18 mouse cellular contexts compared by ENCODE assay signal in genomic region chr2:131945225-131945624, GRCm38 (mm10). TPM values are rescaled to one million over a fixed set of nuclear protein-coding genes. Genes with fewer than 3 reads are reported as not detected.
A peak's percentile ranks its signal among the peaks of the same experiment; 100 is the strongest.
DNase-seq lines count a peak whose midpoint lies in the region; ATAC-seq and TF ChIP-seq lines count a peak whose summit lies in the region.
"Had no signal": no experiment of that assay in that cellular context is flagged by ENCODE, and none has a peak within 500 bp of the region (broad histone marks: within the 10 kb centered on the region; RNA-seq: fewer than 3 reads in every experiment).

No protein-coding gene starts in this region.

- H3K4me3 ChIP-seq in kidney, embryonic 15.5 days (replicated peaks), result no peak overlapping the region
- no peak overlapping the region for H3K4me3 ChIP-seq in midbrain, embryonic 11.5 days (ENCODE audit: low read depth, low read length)
- no peak overlapping the region for H3K4me3 ChIP-seq in midbrain, postnatal 0 days (ENCODE audit: low read depth, low read length)
- no peak overlapping the region for H3K4me3 ChIP-seq in forebrain, embryonic 10.5 days
- H3K4me3 ChIP-seq: embryonic facial prominence, embryonic 13.5 days; forebrain, embryonic 15.5 days; intestine, embryonic 15.5 days; liver, embryonic 13.5 days had no signal

- no peak overlapping the region for H3K9ac ChIP-seq in kidney, embryonic 15.5 days
- no peak overlapping the region for H3K9ac ChIP-seq in midbrain, embryonic 11.5 days (ENCODE audit: low read length)
- no peak overlapping the region for H3K9ac ChIP-seq in midbrain, postnatal 0 days (replicated peaks; ENCODE audit: low read length, poor library complexity, severe bottlenecking)
- H3K9ac ChIP-seq: embryonic facial prominence, embryonic 13.5 days; forebrain, embryonic 15.5 days; intestine, embryonic 15.5 days; liver, embryonic 13.5 days had no signal

- no peak overlapping the region for H3K27ac ChIP-seq in kidney, embryonic 15.5 days
- H3K27ac ChIP-seq in midbrain, embryonic 11.5 days (ENCODE audit: low read depth, low read length), result no peak overlapping the region
- no peak overlapping the region for H3K27ac ChIP-seq in midbrain, postnatal 0 days (ENCODE audit: low read depth, low read length)
- no peak overlapping the region for H3K27ac ChIP-seq in forebrain, embryonic 10.5 days
- H3K27ac ChIP-seq: embryonic facial prominence, embryonic 13.5 days; forebrain, embryonic 15.5 days; intestine, embryonic 15.5 days; liver, embryonic 13.5 days had no signal

- no peaks in the 10 kb centered on the region for H3K36me3 ChIP-seq in kidney, embryonic 15.5 days
- no peaks in the 10 kb centered on the region for H3K36me3 ChIP-seq in midbrain, embryonic 11.5 days (ENCODE audit: control insufficient read depth, insufficient read depth, low read length)
- H3K36me3 ChIP-seq in midbrain, postnatal 0 days (ENCODE audit: insufficient read depth, low read length), result no peaks in the 10 kb centered on the region
- H3K36me3 ChIP-seq in forebrain, embryonic 10.5 days (replicated peaks), result no peaks in the 10 kb centered on the region
- H3K36me3 ChIP-seq: embryonic facial prominence, embryonic 13.5 days; forebrain, embryonic 15.5 days; intestine, embryonic 15.5 days; liver, embryonic 13.5 days had no signal

- 79% methylated on average over 8 of the region's 8 CpGs for WGBS in kidney, embryonic 15.5 days
- 89% methylated on average over 8 of the region's 8 CpGs for WGBS in midbrain, embryonic 11.5 days
- WGBS in midbrain, postnatal 0 days, result 78% methylated on average over 8 of the region's 8 CpGs
- WGBS in forebrain, embryonic 10.5 days, result 93% methylated on average over 8 of the region's 8 CpGs

- H3K27me3 ChIP-seq in kidney, embryonic 15.5 days, result no peaks in the 10 kb centered on the region; the same call in 1 of the 2 replicates
- H3K27me3 ChIP-seq in midbrain, embryonic 11.5 days (ENCODE audit: control insufficient read depth, insufficient read depth, low read length), result no peaks in the 10 kb centered on the region
- H3K27me3 ChIP-seq in midbrain, postnatal 0 days (ENCODE audit: insufficient read depth, low read length), result no peaks in the 10 kb centered on the region; the same call in 1 of the 2 replicates
- H3K27me3 ChIP-seq in forebrain, embryonic 10.5 days (ENCODE audit: poor library complexity, severe bottlenecking), result peaks cover 10% of the 10 kb centered on the region
- H3K27me3 ChIP-seq: forebrain, embryonic 15.5 days; intestine, embryonic 15.5 days had no signal

- no peak overlapping the region for H3K4me2 ChIP-seq in kidney, embryonic 15.5 days
- H3K4me2 ChIP-seq in midbrain, embryonic 11.5 days, result no peak overlapping the region
- no peak overlapping the region for H3K4me2 ChIP-seq in midbrain, postnatal 0 days (ENCODE audit: low read depth, low read length, poor library complexity, severe bottlenecking)
- H3K4me2 ChIP-seq: embryonic facial prominence, embryonic 13.5 days; forebrain, embryonic 15.5 days; intestine, embryonic 15.5 days; liver, embryonic 13.5 days had no signal

- TF ChIP-seq CTCF in midbrain, postnatal 0 days (IDR thresholded peaks at IDR 0.05), result no peak

- no peak for ATAC-seq in kidney, embryonic 15.5 days (replicated peaks; ENCODE audit: low FRiP score)
- ATAC-seq in midbrain, embryonic 11.5 days (ENCODE audit: low FRiP score), result no peak
- ATAC-seq in midbrain, postnatal 0 days (ENCODE audit: low FRiP score), result no peak
- ATAC-seq: forebrain, embryonic 15.5 days; intestine, embryonic 15.5 days had no signal

- DNase-seq in kidney, postnatal 10 days, result peak; percentile 1
- peak; percentile 75 for DNase-seq in midbrain, embryonic 11.5 days (ENCODE audit: low spot score, missing footprints)
- DNase-seq in midbrain, postnatal 0 days (ENCODE audit: low spot score), result no peak
- peak; percentile 36 for DNase-seq in NIH3T3 (ENCODE audit: low read depth)
- DNase-seq in retina, postnatal 1 day, result peak; percentile 61
- DNase-seq in forebrain, embryonic 10.5 days (ENCODE audit: extremely low spot score, low spot score), result no peak
- DNase-seq: adrenal gland, postnatal 36 days; cerebellum, postnatal 36 days; gastrocnemius, postnatal 25 days; liver, embryonic 13.5 days had no signal

- H3K9me3 ChIP-seq in kidney, embryonic 15.5 days (replicated peaks), result no peaks in the 10 kb centered on the region
- H3K9me3 ChIP-seq in midbrain, embryonic 11.5 days (ENCODE audit: control insufficient read depth, low read length), result no peaks in the 10 kb centered on the region
- no peaks in the 10 kb centered on the region for H3K9me3 ChIP-seq in midbrain, postnatal 0 days (ENCODE audit: low read length)
- no peaks in the 10 kb centered on the region for H3K9me3 ChIP-seq in forebrain, embryonic 10.5 days
- H3K9me3 ChIP-seq: embryonic facial prominence, embryonic 13.5 days; forebrain, embryonic 15.5 days; intestine, embryonic 15.5 days; liver, embryonic 13.5 days had no signal

- no peaks in the 10 kb centered on the region for H3K4me1 ChIP-seq in kidney, embryonic 15.5 days
- H3K4me1 ChIP-seq in midbrain, embryonic 11.5 days (ENCODE audit: control insufficient read depth, insufficient read depth, low read length), result no peaks in the 10 kb centered on the region
- H3K4me1 ChIP-seq in midbrain, postnatal 0 days (ENCODE audit: insufficient read depth, low read length), result no peaks in the 10 kb centered on the region
- peaks cover 16% of the 10 kb centered on the region for H3K4me1 ChIP-seq in forebrain, embryonic 10.5 days
- H3K4me1 ChIP-seq: forebrain, embryonic 15.5 days; intestine, embryonic 15.5 days had no signal

RNA-seq across cellular contexts. Expression of gene Prnd, which starts 5.4 kb away (rescaled TPM):
- polyA plus RNA-seq in kidney, embryonic 15.5 days (2015; fragmentation: Nextera tagmentation; extraction: Ambion mirVana), result 18.9 and 20.8 TPM in 2 replicates
- 5.3 and 6.9 TPM in 2 replicates for polyA plus RNA-seq in midbrain, embryonic 11.5 days (2014; fragmentation: Nextera tagmentation; extraction: Ambion mirVana)
- total RNA-seq in midbrain, postnatal 0 days (2014; rRNA removed), result 2.5 and 3.9 TPM in 2 replicates
- 4.0 and 4.8 TPM in 2 replicates for polyA plus RNA-seq in midbrain, postnatal 0 days (2015; fragmentation: Nextera tagmentation; extraction: Ambion mirVana)
- 3.9 and 4.2 TPM in 2 replicates for polyA plus RNA-seq in forebrain, embryonic 10.5 days (2016; fragmentation: Nextera tagmentation; extraction: Ambion mirVana)

RNA-seq across cellular contexts. Expression of gene Prn, which starts 35.5 kb away (rescaled TPM):
- not detected in 2 replicates for polyA plus RNA-seq in kidney, embryonic 15.5 days (2015; fragmentation: Nextera tagmentation; extraction: Ambion mirVana)
- not detected in 2 replicates for polyA plus RNA-seq in midbrain, embryonic 11.5 days (2014; fragmentation: Nextera tagmentation; extraction: Ambion mirVana)
- not detected in 2 replicates for total RNA-seq in midbrain, postnatal 0 days (2014; rRNA removed)
- polyA plus RNA-seq in midbrain, postnatal 0 days (2015; fragmentation: Nextera tagmentation; extraction: Ambion mirVana), result 0.22 TPM in 1 of 2 replicates, not detected in the other
- polyA plus RNA-seq in forebrain, embryonic 10.5 days (2016; fragmentation: Nextera tagmentation; extraction: Ambion mirVana), result not detected in 2 replicates
- polyA plus RNA-seq: hindbrain, embryonic 11.5 days; large intestine, adult 2 months; liver, embryonic 13.5 days; spleen, adult 2 months; thymus, postnatal 0 days had no signal

RNA-seq across cellular contexts. Expression of gene Prnp, which starts 35.5 kb away (rescaled TPM):
- 45.1 and 47.4 TPM in 2 replicates for polyA plus RNA-seq in kidney, embryonic 15.5 days (2015; fragmentation: Nextera tagmentation; extraction: Ambion mirVana)
- 27.2 and 29.7 TPM in 2 replicates for polyA plus RNA-seq in midbrain, embryonic 11.5 days (2014; fragmentation: Nextera tagmentation; extraction: Ambion mirVana)
- 254 and 255 TPM in 2 replicates for total RNA-seq in midbrain, postnatal 0 days (2014; rRNA removed)
- polyA plus RNA-seq in midbrain, postnatal 0 days (2015; fragmentation: Nextera tagmentation; extraction: Ambion mirVana), result 283 and 306 TPM in 2 replicates
- polyA plus RNA-seq in forebrain, embryonic 10.5 days (2016; fragmentation: Nextera tagmentation; extraction: Ambion mirVana), result 19.6 and 23.2 TPM in 2 replicates

Comparison
In these comparisons a context has a peak if more than half of its experiments do, and no peak if none do; other contexts are left out.
1. DNase-seq: peak in kidney, postnatal 10 days (single experiment), midbrain, embryonic 11.5 days (single experiment), NIH3T3 (single experiment) and retina, postnatal 1 day (single experiment); none in midbrain, postnatal 0 days (single experiment) and forebrain, embryonic 10.5 days (single experiment).